Mouse (Mus musculus) forebrain, embryonic 10.5 days (tissue): ENCODE data around the gene Gpha2. TPM values are rescaled to one million over a fixed set of nuclear protein-coding genes. Genes with fewer than 3 reads are reported as not detected.
A peak's percentile ranks its signal among the peaks of the same experiment; 100 is the strongest.

ENCODE experiments used
- DNase-seq: peaks from one replicate; pipeline ENCODE4 v3.0.0-alpha.2; 2017; ENCODE audit warnings: low spot score; ENCODE audit errors: extremely low spot score
- H3K27ac ChIP-seq: fragments of 300-500 bp; sonication (generic); 2 replicates; pipeline ENCODE4 v1.5.1; 2016; ENCODE audit warnings: mild to moderate bottlenecking
- H3K27me3 ChIP-seq: fragments of 300-500 bp; sonication (generic); 2 replicates; pipeline ENCODE4 v1.6.1; 2016; ENCODE audit warnings: mild to moderate bottlenecking; ENCODE audit not compliant: poor library complexity, severe bottlenecking
- H3K36me3 ChIP-seq: fragments of 300-500 bp; sonication (generic); replicated peaks from 2 replicates; pipeline ENCODE4 v1.6.1; 2016; ENCODE audit warnings: mild to moderate bottlenecking, moderate library complexity
- H3K4me1 ChIP-seq: fragments of 300-500 bp; sonication (generic); 2 replicates; pipeline ENCODE4 v1.6.1; 2016
- H3K4me3 ChIP-seq: fragments of 300-500 bp; sonication (generic); 2 replicates; pipeline ENCODE4 v1.5.1; 2016; ENCODE audit warnings: mild to moderate bottlenecking, moderate library complexity
- H3K9me3 ChIP-seq: fragments of 300-500 bp; sonication (generic); 2 replicates; pipeline ENCODE4 v1.6.1; 2016; ENCODE audit warnings: mild to moderate bottlenecking, moderate library complexity
- WGBS: fragments of 180-500 bp; shearing (Covaris S2); methylation state at CpG from one replicate; pipeline ENCODE4 v1.1.7; 2016; 5-methylcytosine and 5-hydroxymethylcytosine counted together
- polyA plus RNA-seq: library from polyadenylated mRNA; unstranded; fragments of >200 nt; fragmentation: Nextera tagmentation; extraction: Ambion mirVana; gene quantifications from 2 replicates; pipeline ENCODE4 v1.2.1, GENCODE M21; 2016

Gene Gpha2
- polyA plus RNA-seq, 1 experiment from 2014 or later = 0.58 TPM

DNA sequence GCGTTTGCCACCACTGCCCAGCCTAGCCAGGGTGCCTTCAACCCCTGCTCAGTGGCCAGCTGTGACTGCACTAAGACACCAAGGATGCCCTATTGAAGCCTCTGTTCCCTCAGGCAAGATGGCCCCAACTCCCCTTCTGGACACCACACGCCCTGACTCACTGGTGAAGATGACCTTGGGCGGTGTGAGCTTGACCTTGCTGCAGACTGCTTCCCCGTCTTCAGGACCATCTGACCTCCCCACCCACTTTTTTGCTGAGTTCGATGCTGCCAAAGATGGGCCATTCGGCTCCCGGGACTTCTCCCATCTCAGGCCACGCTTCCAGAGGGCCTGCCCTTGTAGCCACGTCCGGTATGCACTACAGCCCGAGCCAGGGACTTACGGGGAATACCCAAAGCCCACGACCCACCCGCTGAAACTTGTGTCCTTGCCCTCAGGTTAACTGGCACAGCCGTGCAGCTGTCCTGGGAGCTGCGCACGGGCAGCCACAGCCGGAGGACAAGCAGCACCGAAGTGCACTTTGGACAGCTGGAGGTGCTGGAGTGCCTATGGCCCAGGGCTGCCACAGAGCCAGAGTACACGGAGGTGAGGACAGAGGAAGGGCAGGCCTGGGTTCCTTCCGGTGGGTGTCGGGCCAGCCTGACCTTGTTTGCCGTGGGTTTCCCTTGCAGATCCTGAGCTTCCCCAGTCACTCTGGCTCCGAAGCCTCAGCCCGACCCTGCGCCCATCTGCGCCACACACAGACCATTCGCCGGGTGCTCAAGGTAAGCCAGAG lies 21.5 kb downstream of the Gpha2 start:
- WGBS = 95% methylated on average over 29 of the region's 29 CpGs
- no peaks in the 10 kb centered on the region for H3K9me3 ChIP-seq
- peaks cover 83% of the 10 kb centered on the region for H3K36me3 ChIP-seq
- H3K27me3 ChIP-seq = no peaks in the 10 kb centered on the region
- H3K27ac ChIP-seq = no peak overlapping the region
- no peak overlapping the region for H3K4me3 ChIP-seq
- no peak for DNase-seq
- peaks cover 3% of the 10 kb centered on the region for H3K4me1 ChIP-seq

DNA sequence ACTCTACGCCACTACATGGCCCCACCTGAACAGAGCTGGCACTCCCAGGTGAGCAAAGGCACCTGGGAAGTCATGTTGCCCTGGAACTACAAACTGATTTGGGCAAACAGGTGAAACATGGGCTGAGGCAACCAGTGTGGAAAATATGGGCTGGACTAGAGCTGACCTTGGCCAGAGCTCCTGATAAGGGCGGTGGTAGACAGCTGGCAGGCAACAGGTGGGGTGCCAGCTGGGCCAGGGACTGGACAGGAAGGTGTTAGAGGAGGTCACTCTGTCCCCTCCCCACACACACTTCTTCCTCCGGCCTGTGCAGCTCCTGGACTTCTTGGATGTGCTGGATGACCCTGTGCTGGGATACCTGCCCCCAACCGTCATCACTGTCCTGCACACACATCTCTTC lies 26.8 kb downstream of the Gpha2 start:
- H3K27me3 ChIP-seq = no peaks in the 10 kb centered on the region
- peaks cover 96% of the 10 kb centered on the region for H3K36me3 ChIP-seq
- no peak overlapping the region for H3K27ac ChIP-seq
- H3K9me3 ChIP-seq = no peaks in the 10 kb centered on the region
- no peak overlapping the region for H3K4me3 ChIP-seq
- 94% methylated on average over 4 of the region's 4 CpGs for WGBS
- no peaks in the 10 kb centered on the region for H3K4me1 ChIP-seq
- no peak for DNase-seq

DNA sequence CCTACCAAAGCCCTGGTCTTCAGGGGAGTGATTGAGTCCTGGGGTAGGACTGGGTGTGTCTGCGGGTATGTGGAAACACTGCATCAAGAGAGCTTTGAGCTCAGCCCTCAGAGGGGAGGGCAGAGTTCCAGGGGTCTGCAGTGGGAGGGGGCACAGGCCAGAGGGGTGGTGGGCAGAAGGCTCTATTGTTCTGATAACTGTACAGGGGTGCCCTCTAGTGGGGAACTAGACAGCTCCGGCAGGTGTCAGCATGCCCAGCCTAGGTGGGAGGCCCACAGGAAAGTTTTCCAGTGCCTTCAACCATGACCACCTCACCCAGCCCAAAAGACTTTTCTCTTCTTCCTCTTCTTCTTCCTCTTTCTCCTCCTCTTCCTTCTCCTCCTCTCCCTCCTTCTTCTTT lies 34.2 kb downstream of the Gpha2 start:
- WGBS = 63% methylated on average over 2 of the region's 2 CpGs

DNA sequence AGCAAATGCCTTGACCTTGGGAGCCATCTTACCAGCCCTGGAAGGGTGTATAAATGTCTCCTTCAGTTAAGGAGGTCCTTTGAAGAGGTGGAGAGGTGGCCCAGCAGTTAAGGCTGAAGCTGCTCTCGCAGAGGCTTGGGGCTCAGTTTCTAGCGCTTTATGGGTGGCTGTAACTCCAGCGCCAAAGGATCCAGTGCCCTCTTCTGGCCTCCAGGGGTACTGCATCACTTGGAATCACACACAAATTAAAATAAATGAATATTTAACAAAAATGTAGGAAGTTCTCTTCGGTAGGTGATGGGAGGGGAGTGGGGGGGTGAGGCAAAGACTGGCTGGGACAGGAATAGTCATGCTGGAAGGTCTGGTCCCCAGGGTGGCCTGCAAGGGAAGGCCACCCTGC lies 34.8 kb downstream of the Gpha2 start:
- no peak overlapping the region for H3K4me3 ChIP-seq
- H3K27ac ChIP-seq = no peak overlapping the region
- DNase-seq = no peak
- WGBS = 85% methylated on average over 4 of the region's 4 CpGs
- peaks cover 5% of the 10 kb centered on the region; the same call in 1 of the 2 replicates for H3K9me3 ChIP-seq
- H3K4me1 ChIP-seq = no peaks in the 10 kb centered on the region
- H3K27me3 ChIP-seq = no peaks in the 10 kb centered on the region
- peaks cover 63% of the 10 kb centered on the region for H3K36me3 ChIP-seq

More for the DNA sequence above, 34.2 kb downstream of the Gpha2 start:
- Histone ChIP-seq H3K27me3 (no peaks in the 10 kb centered on the region), H3K9me3 (peaks cover 5% of the 10 kb centered on the region; the same call in 1 of the 2 replicates), H3K36me3 (peaks cover 68% of the 10 kb centered on the region), H3K4me1 (no peaks in the 10 kb centered on the region), H3K4me3 (no peak overlapping the region), H3K27ac (no peak overlapping the region)
- no peak for DNase-seq

DNA sequence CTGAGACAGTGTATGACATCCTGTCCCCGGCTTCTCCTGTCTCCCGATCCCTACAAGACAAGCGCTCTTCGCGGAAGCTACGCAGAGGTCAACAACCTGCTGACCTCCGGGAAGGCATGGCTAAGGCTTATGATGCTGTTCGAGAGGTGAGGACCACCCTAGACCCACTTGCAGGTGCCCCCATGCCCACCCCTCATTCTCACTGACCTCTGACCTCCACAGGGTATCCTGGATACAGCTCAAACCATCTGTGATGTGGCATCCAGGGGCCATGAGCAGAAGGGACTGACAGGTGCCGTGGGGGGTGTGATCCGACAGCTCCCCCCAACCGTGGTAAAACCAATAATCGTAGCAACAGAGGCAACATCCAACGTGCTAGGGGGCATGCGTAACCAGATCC lies 35.2 kb downstream of the Gpha2 start:
- Histone ChIP-seq H3K36me3 (peaks cover 58% of the 10 kb centered on the region), H3K4me3 (no peak overlapping the region), H3K27ac (no peak overlapping the region), H3K4me1 (no peaks in the 10 kb centered on the region), H3K27me3 (no peaks in the 10 kb centered on the region), H3K9me3 (peaks cover 5% of the 10 kb centered on the region; the same call in 1 of the 2 replicates)
- WGBS = 93% methylated on average over 14 of the region's 14 CpGs
- DNase-seq = no peak

DNA sequence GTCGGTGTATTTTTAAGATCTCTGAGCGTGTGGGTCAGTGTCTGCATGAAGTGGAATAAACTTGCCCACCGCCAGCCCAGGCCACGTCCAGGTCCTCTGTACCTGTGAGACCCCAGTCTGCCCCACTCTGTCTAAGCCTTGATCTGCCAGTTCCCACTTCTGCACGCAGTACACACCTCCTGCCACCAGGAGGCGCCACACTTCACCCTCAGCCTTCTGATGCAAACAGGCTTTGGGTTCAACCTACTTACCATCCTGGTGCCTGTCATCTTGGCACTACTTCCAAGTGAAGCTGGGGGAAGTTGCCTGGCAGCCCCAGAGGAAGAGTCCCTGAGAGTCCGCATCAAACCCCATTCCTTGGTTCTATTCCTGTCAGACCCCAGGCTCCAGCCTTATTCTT lies 36.0 kb downstream of the Gpha2 start:
- H3K4me3 ChIP-seq = no peak overlapping the region
- WGBS = 55% methylated on average over 7 of the region's 7 CpGs
- no peak overlapping the region for H3K27ac ChIP-seq
- H3K4me1 ChIP-seq = no peaks in the 10 kb centered on the region
- peaks cover 50% of the 10 kb centered on the region for H3K36me3 ChIP-seq
- no peaks in the 10 kb centered on the region for H3K27me3 ChIP-seq
- DNase-seq = peak; percentile 69
- H3K9me3 ChIP-seq = peaks cover 5% of the 10 kb centered on the region; the same call in 1 of the 2 replicates

DNA sequence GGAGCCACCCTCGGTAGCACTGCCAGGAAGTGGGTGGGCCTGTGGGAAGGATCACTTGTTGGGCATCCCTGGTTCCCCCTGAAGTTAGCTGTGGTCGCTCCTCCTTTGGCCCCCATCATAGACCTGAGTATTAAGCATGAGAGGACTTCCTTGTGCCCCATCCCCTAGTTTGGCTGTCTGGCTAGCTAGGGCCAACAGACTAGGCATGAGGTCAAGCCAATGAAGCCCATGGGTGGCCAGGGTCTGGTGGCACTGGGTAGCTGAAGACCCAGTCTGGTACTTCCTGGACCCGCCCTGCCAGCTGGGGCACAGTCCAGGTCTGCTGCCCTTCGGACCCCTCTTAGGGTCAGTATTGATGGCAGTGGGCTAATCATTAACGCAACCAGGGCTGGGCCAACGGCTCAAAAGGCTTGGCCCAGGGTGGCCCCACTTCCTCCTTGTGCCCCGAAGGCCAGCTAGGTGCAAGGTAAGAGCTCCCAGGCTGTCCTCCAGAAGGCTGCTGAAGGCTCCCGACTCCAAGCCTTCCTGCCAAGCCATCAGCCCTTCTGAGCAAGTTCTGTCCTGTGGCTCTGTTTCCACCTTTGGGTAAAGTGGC lies 36.8 kb downstream of the Gpha2 start:
- no peak for DNase-seq
- Histone ChIP-seq H3K27me3 (no peaks in the 10 kb centered on the region), H3K4me1 (0 out of 2 replicates have a peak, but pooled peaks cover under 1% of the 10 kb centered on the region), H3K4me3 (no peak overlapping the region), H3K27ac (no peak overlapping the region), H3K9me3 (peaks cover 5% of the 10 kb centered on the region; the same call in 1 of the 2 replicates), H3K36me3 (peaks cover 43% of the 10 kb centered on the region)
- 94% methylated on average over 8 of the region's 8 CpGs for WGBS

DNA sequence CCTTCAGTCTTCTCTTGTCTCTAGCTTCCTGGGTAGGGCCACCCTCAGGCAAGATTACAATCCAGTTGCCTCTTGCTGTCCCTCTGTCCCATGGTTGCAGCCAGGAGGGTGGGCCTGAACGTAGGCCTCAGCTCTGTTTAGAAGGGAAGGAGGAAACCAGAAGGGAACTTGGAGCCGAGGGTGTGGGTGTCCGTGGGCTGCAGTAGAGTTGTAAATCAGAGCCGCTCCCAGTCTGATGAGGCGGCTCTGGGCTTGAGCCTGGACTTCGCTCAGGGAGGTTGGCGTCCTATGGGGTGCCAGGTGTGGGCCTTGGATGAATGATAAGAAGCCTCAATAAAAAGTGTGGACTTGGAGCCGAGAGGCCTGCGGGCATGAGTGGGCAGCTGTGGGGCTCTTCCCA lies 38.0 kb downstream of the Gpha2 start:
- WGBS = 81% methylated on average over 9 of the region's 9 CpGs
- no peak overlapping the region for H3K27ac ChIP-seq
- 0 out of 2 replicates have a peak, but pooled peaks cover 4% of the 10 kb centered on the region for H3K4me1 ChIP-seq
- H3K4me3 ChIP-seq = no peak overlapping the region
- peaks cover 30% of the 10 kb centered on the region for H3K36me3 ChIP-seq
- peaks cover 5% of the 10 kb centered on the region; the same call in 1 of the 2 replicates for H3K9me3 ChIP-seq
- no peaks in the 10 kb centered on the region for H3K27me3 ChIP-seq
- DNase-seq = no peak

DNA sequence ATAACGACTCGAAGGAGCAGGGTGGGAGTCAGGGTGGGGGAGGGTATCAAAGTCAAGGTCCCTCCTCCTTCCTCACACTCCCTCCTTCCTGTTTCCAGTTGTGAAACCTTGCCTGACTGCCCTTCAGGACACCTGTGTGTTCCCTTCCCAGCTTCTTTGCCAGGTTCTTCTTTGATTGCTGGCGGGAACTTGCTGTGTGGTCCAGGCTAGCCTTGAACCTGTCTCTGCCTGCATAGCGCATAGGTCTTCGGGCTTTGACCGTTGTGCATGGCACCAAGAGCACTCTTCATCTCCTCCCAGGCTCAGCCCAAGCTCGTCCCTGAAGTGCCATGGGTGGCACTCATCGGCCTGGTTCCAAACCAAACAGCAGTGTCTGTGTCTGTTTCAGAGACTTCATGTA lies 38.8 kb downstream of the Gpha2 start:
- H3K9me3 ChIP-seq = peaks cover 5% of the 10 kb centered on the region; the same call in 1 of the 2 replicates
- H3K4me3 ChIP-seq = no peak overlapping the region
- H3K27ac ChIP-seq = no peak overlapping the region
- WGBS = 93% methylated on average over 8 of the region's 8 CpGs
- H3K27me3 ChIP-seq = no peaks in the 10 kb centered on the region
- no peak for DNase-seq
- H3K4me1 ChIP-seq = 0 out of 2 replicates have a peak, but pooled peaks cover 4% of the 10 kb centered on the region
- H3K36me3 ChIP-seq = peaks cover 25% of the 10 kb centered on the region

DNA sequence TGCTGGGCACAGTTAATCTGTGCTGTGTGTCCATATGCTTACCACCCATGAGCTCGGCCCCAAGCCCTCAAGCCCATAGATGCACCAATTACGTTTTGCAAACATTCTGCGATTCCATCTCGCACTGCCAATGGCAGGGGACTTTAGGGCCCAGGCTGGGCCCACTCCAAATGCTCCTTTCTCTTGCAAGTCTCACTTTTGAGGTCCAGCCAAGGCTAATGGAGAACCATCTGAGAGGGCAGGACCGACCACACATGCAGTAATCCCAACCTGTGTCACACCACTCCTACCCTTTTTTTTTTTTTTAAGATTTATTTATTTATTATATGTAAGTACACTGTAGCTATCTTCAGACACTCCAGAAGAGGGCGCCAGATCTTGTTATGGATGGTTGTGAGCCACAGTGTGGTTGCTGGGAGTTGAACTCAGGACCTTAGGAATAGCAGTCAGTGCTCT lies 39.6 kb downstream of the Gpha2 start:
- H3K9me3 ChIP-seq = peaks cover 4% of the 10 kb centered on the region; the same call in 1 of the 2 replicates

DNA sequence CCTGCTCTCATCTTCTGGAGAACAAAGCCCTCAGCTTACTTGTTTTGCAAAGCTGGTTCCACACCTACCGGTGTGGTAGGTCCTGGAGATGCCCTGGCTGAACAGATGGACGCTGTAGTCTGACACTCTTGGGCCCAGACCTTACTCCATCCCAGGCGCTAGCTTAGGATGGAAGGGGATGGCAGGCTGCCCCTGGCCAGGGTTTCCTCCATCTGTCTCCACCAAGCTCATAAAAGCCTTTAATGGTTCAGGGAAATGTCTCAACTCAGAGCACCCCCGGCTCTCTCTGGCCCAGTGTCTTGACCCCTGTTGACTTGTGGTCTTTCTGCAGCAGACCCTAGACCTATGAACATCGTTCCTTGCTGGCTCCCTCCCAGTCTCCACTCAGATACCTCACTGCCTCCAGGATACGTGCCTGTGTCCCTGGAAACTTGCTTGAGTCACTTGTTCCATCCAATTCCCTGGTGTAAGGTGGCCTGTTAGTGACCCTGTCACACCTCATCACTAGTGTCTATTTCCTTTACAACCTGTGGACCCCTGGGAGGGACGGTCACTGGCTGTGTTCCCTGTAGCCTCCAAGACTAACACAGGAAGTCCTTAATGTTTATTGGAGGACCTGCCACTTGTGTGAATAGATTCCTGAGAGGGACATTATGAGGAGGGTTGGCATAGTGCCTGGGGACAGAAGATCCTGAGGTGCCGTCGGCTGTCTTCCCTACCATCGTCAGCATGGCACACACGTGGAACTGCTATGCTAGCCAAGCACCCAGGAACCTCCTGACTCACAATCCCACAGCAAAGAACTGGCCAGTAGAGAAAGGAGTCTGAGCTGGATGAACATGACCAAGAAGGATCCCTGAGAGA lies 41.4 kb downstream of the Gpha2 start:
- 78% methylated on average over 11 of the region's 11 CpGs for WGBS
- Histone ChIP-seq H3K4me3 (no peak overlapping the region), H3K4me1 (peaks cover 10% of the 10 kb centered on the region)

More for the DNA sequence above, 39.6 kb downstream of the Gpha2 start:
- Histone ChIP-seq H3K27ac (no peak overlapping the region), H3K4me3 (no peak overlapping the region), H3K36me3 (peaks cover 17% of the 10 kb centered on the region), H3K4me1 (peaks cover 5% of the 10 kb centered on the region), H3K27me3 (no peaks in the 10 kb centered on the region)
- 69% methylated on average over 6 of the region's 6 CpGs for WGBS
- no peak for DNase-seq

DNA sequence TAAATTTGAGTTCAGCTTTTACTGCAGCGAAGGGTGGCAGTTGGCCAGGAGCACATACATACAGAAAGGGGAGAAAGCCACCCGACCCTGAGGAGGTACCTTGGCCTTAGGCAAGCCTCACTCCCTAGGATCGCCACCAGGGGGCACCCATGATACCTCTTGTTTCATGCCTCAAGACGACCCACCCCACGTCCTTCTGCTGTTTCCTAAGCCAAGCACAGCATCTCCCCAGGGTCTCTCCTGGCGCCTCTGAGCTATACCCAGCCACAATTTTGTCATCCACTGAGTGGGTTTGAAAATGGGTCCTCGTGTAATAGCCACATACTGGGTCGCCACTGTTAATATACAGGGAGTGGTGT lies 42.0 kb downstream of the Gpha2 start:
- peaks cover 10% of the 10 kb centered on the region for H3K4me1 ChIP-seq
- no peaks in the 10 kb centered on the region for H3K36me3 ChIP-seq
- no peak overlapping the region for H3K27ac ChIP-seq
- no peak overlapping the region for H3K4me3 ChIP-seq
- DNase-seq = peak; percentile 85
- 20% methylated on average over 8 of the region's 8 CpGs for WGBS
- H3K27me3 ChIP-seq = no peaks in the 10 kb centered on the region
- H3K9me3 ChIP-seq = no peaks in the 10 kb centered on the region

More for the DNA sequence above, 41.4 kb downstream of the Gpha2 start:
- Histone ChIP-seq H3K27ac (no peak overlapping the region), H3K9me3 (no peaks in the 10 kb centered on the region), H3K27me3 (no peaks in the 10 kb centered on the region), H3K36me3 (no peaks in the 10 kb centered on the region)
- DNase-seq = no peak
